Mouse (Mus musculus) spleen, adult 2 months (tissue): ENCODE data around the gene Sos1. TPM values are rescaled to one million over a fixed set of nuclear protein-coding genes. Genes with fewer than 3 reads are reported as not detected.
"Not testable (repeated sequence)": the region's sequence is repeated elsewhere in the genome, so short reads cannot be mapped to it uniquely, and the experiment has no call there.

Source experiments
- DNase-seq, 2 experiments: peaks; one replicate each; pipeline versions ENCODE4 v3.0.0 to v3.0.0-alpha.2; 2012 to 2021; ENCODE audit warnings: low spot score in 2 of 2, low read depth in 1 of 2
- H3K27ac ChIP-seq: fragments of 200-500 bp; 2 replicates; pipeline ENCODE4 v1.5.1; 2012; ENCODE audit warnings: low read length, inconsistent platforms; ENCODE audit not compliant: insufficient read depth
- H3K27me3 ChIP-seq: fragments of 200-500 bp; 2 replicates; pipeline ENCODE4 v1.6.1; 2012; ENCODE audit warnings: mild to moderate bottlenecking, moderate library complexity, low read length, inconsistent platforms; ENCODE audit not compliant: control insufficient read depth, insufficient read depth
- H3K36me3 ChIP-seq: fragments of 200-500 bp; 2 replicates; pipeline ENCODE4 v1.6.1; 2012; ENCODE audit warnings: mild to moderate bottlenecking, low read length, inconsistent platforms; ENCODE audit not compliant: control insufficient read depth, insufficient read depth
- H3K4me1 ChIP-seq: fragments of 200-500 bp; 2 replicates; pipeline ENCODE4 v1.6.1; 2011; ENCODE audit warnings: inconsistent platforms; ENCODE audit not compliant: control insufficient read depth, insufficient read depth, insufficient read length
- H3K4me3 ChIP-seq: fragments of 200-500 bp; 2 replicates; pipeline ENCODE4 v1.5.1; 2011; ENCODE audit warnings: mild to moderate bottlenecking, inconsistent platforms; ENCODE audit not compliant: insufficient read depth, insufficient read length; ENCODE audit errors: extremely low read depth
- CTCF ChIP-seq: fragments of 200-500 bp; IDR thresholded peaks from 2 replicates; pipeline ENCODE4 v1.5.1; 2011; ENCODE audit warnings: mild to moderate bottlenecking, inconsistent platforms; ENCODE audit not compliant: insufficient read depth, insufficient read length, insufficient replicate concordance; ENCODE audit errors: extremely low read depth
- POLR2A ChIP-seq: fragments of 200-500 bp; IDR thresholded peaks from 2 replicates; pipeline ENCODE4 v1.6.1; 2011; ENCODE audit warnings: low read depth, low read length, inconsistent platforms
- WGBS: fragments of 180-500 bp; shearing (Covaris S2); methylation state at CpG from one replicate; pipeline ENCODE4 v1.1.7; 2018; 5-methylcytosine and 5-hydroxymethylcytosine counted together
- polyA plus RNA-seq: library from polyadenylated mRNA; depleted of rRNA; stranded (reverse); fragments of >200 nt; gene quantifications from 2 replicates; pipeline ENCODE4 v1.2.3, GENCODE M21; 2012

The Sos1 gene
- polyA plus RNA-seq, 1 experiment, result 2.5 TPM

DNA sequence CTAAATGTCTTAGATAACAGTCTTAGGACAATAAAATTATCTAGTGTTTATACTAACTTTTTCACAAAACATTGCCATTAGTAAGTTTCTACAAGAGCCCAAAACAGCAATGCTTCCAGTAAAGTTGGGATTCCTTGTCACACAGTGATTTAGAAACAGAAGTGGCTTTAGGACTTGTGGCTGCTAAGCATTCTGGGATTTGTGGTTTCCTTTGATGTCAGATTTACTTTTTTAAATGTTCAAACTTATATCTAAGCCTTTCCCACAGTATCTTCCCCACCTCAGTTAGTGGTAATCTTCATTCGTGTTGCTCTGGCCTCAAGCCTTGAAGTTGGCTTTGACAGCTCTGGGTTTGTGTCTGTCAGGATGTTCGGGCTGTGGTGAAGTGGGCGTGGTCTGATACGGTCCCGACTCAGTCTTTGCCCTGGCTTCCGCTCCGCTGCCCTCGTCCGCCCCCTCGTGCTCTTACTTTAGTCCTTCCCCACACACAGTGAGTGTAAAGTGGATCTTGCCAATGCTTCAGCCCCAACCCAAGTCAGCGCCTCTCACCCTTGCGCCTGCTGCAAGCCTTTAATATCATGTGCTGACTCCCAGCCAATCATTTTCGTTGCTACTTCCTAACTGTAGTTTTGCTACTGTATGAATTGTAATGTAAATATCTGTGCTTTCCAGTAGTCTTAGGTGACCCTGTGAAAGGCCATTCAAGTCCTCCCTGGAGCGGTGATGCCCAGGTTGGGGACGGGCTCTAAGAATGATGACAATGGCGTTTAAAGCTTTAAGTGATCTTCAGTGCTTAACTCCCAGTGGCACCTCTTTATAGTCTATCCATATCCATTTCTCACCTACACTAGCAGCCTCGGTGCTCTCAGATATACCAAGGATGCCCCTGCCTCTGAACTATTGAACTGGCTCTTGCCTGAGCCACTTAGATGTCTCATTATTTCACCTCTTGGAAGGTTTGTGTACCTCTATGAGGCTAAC is 88.5 kb downstream of the Sos1 start:
- Histone ChIP-seq H3K27me3 (no peaks in the 10 kb centered on the region), H3K36me3 (no peaks in the 10 kb centered on the region), H3K27ac (no peak overlapping the region), H3K4me3 (peak overlapping the region; percentile 26; the same call in 1 of the 2 replicates), H3K4me1 (0 out of 2 replicates have a peak, but pooled peaks cover 3% of the 10 kb centered on the region)
- DNase-seq, result peak; percentile 70 to 73
- 14% methylated on average over 17 of the region's 17 CpGs for WGBS
- TF ChIP-seq CTCF (peak; percentile 38; the same call in 1 of the 2 replicates), POLR2A (no peak)

DNA sequence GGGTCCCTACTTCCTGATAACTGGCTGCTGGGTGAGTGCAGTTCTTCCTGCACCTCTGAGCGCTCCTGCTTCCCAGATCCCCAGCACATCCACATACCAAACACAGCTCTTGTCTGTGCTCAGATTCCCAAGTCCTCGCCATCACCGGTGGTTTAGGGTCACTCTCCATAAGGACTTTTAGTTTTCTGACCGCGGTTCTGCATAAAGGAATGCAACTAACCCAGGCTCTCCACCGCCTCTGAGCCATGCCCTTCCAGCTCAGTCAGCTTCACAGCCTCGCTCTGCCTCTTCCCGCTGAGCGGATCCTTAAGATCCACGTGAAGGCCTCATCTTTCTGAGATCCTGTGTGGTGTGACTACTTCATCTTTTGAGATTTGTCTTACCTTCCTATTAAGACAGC is 90.2 kb downstream of the Sos1 start:
- Histone ChIP-seq H3K4me1 (0 out of 2 replicates have a peak, but pooled peaks cover 3% of the 10 kb centered on the region), H3K4me3 (no peak overlapping the region), H3K27me3 (no peaks in the 10 kb centered on the region), H3K36me3 (no peaks in the 10 kb centered on the region), H3K27ac (no peak overlapping the region)
- DNase-seq, result no peak
- WGBS, result 89% methylated on average over 10 of the region's 10 CpGs
- TF ChIP-seq POLR2A (no peak), CTCF (no peak)

GRCm38 (mm10) chr17:80385671-80386070 is 94.6 kb downstream of the Sos1 start:
- WGBS, result 64% methylated on average over 1 of the region's 1 CpGs
- no peak for TF ChIP-seq CTCF
- TF ChIP-seq POLR2A, result no peak
- Histone ChIP-seq H3K27ac (no peak overlapping the region), H3K27me3 (no peaks in the 10 kb centered on the region), H3K4me3 (no peak overlapping the region), H3K4me1 (no peaks in the 10 kb centered on the region), H3K36me3 (no peaks in the 10 kb centered on the region)
- no peak for DNase-seq

DNA sequence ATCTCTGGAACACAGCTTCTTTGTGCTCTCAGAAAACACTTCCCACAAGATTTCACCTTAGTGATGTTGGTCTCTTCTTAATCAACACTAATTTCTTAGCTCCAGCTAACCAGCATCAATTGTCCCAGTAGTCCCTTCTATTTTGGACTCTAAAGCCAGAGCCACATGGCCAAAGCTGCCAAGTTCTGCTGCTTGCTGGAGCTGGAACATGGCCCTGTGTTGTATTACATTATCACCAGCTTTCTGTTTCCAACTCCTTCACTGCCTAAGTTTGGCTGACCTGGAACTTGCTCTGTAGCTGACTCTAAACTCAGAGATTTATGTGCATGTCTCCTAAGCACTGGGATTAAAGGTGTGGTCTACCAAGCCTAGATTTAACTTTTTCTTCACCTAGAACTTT is 101.9 kb downstream of the Sos1 start:
- H3K4me1 ChIP-seq, H3K4me3 ChIP-seq, H3K36me3 ChIP-seq, H3K27ac ChIP-seq, DNase-seq, H3K27me3 ChIP-seq: not testable (repeated sequence)

DNA sequence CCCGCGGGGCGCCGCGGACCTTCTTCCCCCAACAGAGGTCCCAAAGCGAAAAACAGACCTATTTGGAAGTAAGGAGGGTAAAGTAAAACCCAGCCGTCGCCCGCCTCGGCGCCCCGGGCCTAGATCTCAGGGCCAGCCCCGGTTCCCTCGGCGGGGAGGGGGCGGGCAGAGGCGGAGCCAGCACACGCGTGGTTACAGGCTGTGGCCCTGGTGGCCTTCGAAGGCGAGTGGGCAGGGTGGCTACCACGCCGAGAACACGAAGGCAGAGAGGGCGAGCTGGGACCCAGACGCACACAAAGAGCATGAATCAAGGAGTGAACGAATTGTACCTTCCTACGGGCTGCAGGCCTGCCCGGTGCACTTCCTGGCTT is 106.5 kb downstream of the Sos1 start:
- TF ChIP-seq POLR2A (no peak), CTCF (no peak)
- DNase-seq, result no peak
- 31% methylated on average over 29 of the region's 29 CpGs for WGBS
- Histone ChIP-seq H3K4me3 (peak overlapping the region; percentile 61; the same call in 1 of the 2 replicates), H3K27me3 (no peaks in the 10 kb centered on the region), H3K4me1 (peaks cover 16% of the 10 kb centered on the region), H3K36me3 (no peaks in the 10 kb centered on the region), H3K27ac (peak overlapping the region; percentile 46; the same call in 1 of the 2 replicates)

DNA sequence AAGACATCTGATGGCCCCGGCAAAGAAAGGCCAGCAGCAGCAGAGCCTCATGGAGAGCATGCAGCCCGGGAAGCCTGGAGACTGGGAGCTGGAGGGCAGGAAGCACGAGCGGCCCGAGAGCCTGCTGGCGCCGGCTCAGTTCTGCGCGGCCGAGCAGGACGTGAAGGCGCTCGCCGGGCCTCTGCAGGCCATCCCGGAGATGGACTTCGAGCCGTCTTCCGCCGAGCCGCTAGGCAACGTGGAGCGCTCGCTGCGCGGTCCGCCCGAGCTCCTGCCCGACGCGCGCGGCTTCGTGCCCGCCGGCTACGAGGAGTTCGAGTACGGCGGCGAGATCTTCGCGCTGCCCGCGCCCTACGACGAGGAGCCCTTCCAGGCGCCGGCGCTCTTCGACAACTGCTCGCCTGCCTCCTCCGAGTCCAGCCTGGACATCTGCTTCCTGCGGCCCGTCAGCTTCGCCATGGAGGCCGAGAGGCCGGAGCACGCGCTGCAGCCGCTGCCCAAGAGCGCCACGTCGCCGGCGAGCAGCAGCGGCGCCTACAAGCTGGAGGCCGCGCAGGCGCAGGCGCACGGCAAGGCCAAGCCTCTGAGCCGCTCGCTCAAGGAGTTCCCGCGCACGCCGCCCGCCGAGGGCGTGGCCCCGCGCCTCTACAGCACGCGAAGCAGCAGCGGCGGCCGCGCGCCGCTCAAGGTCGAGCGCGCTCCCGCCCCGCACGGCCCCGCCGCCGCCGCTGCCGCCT is 107.1 kb downstream of the Sos1 start, which contains the start of gene Gm10190:
Gene Gm10190 (minus strand): TSS at position 553 of the 737 bp plus-strand sequence.
- Histone ChIP-seq H3K27me3 (no peaks in the 10 kb centered on the region), H3K27ac (peak within 1 kb of the TSS; percentile 46; the same call in 1 of the 2 replicates), H3K4me1 (peaks cover 16% of the 10 kb centered on the region), H3K4me3 (peak within 1 kb of the TSS; percentile 76), H3K36me3 (no peaks in the 10 kb centered on the region)
- TF ChIP-seq CTCF (no peak), POLR2A (peak; percentile 32)
- 7% methylated on average over 100 of the region's 102 CpGs for WGBS
- DNase-seq, result peak; percentile 59 to 86
